ENCODE assay signal across 26 mouse cellular contexts in the genomic region with DNA sequence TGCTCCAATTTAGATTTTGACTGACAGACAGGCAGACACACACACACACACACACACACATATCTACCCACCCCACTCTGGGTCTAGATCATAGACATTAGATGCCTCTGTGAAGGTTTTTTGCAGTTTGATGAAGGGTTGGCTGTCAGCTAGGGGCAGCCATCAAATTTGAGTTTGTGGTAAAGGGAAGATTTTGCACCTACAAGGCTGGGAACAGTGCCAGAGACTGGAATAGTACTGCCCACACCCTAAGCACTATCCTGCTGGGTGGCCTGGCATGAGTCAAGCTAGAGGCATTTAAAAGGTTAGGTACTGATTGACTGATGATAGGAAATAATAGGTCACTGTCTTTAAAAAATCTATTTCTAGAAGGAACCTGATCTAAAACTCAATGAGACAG. TPM values are rescaled to one million over a fixed set of nuclear protein-coding genes. Genes with fewer than 3 reads are reported as not detected.
A peak's percentile ranks its signal among the peaks of the same experiment; 100 is the strongest.
DNase-seq lines count a peak whose midpoint lies in the region; ATAC-seq lines count a peak whose summit lies in the region.
"Had no signal": no experiment of that assay in that cellular context is flagged by ENCODE, and none has a peak within 500 bp of the region (broad histone marks: within the 10 kb centered on the region; RNA-seq: fewer than 3 reads in every experiment).

No protein-coding gene starts in this region.

- ATAC-seq in activated CD4-positive, CD25-positive, alpha-beta regulatory T cell, adult 4 months: no peak
- ATAC-seq: CD4-positive, CD25-positive, alpha-beta regulatory T cell, adult 4 months; liver, postnatal 0 days had no signal

- intact Hi-C loops in gastrocnemius, postnatal 14 days (cut with DNase I; ENCODE audit: low total_unique reads): no loop called here

- DNase-seq in adrenal gland, adult (ENCODE audit: inconsistent age in 2 of 2, low spot score in 1 of 2): peak; percentile 36 to 66
- no peak for DNase-seq in adrenal gland, adult 18-20 months (ENCODE audit: low spot score in 2 of 2)
- DNase-seq in gastrocnemius, adult 18-20 months (ENCODE audit: low spot score): peak; percentile 53
- no peak for DNase-seq in gastrocnemius, postnatal 14 days
- DNase-seq in NIH3T3 (ENCODE audit: low read depth): peak; percentile 58
- DNase-seq in cerebellum, adult 9-11 months: peak; percentile 47
- no peak for DNase-seq in kidney, adult 11 months
- DNase-seq: kidney, adult 18-20 months; layer of hippocampus, postnatal 36 days; liver, postnatal 0 days; lung, postnatal 10 days; midbrain, embryonic 14.5 days; spleen, adult 18-20 months; thymus, postnatal 36 days had no signal

RNA-seq across cellular contexts. Expression of a gene that starts 15.6 kb away (rescaled TPM):
- total RNA-seq in adrenal gland, adult 18-20 months (2021): 1 to 10 TPM in 1 of 2 experiments, not detected in 1; 1.9 TPM
- 1 to 10 TPM in 1 of 2 experiments, not detected in 1; 1.1 TPM for total RNA-seq in gastrocnemius, adult 18-20 months (2021)
- not detected for total RNA-seq in gastrocnemius, postnatal 14 days (2021)
- not detected for polyA plus RNA-seq in activated CD4-positive, CD25-positive, alpha-beta regulatory T cell, adult 4 months (2017; shearing (Covaris generic))
- total RNA-seq: ES-E14; gastrocnemius, postnatal 4 days; liver, adult 2 months had no signal
- polyA plus RNA-seq: forebrain, embryonic 10.5 days; frontal cortex, adult 2 months; heart, embryonic 16.5 days; hindbrain, embryonic 11.5 days; kidney, postnatal 0 days; liver, adult 2 months; liver, postnatal 0 days; midbrain, embryonic 14.5 days; neural tube, embryonic 13.5 days; stomach, embryonic 14.5 days had no signal

RNA-seq across cellular contexts. Expression of a gene that starts 15.8 kb away (rescaled TPM):
- 100 to 1,000 TPM; 118 to 146 TPM for total RNA-seq in adrenal gland, adult 18-20 months (2021)
- total RNA-seq in gastrocnemius, adult 18-20 months (2021): 10 to 100 TPM; 76.6 to 88.0 TPM
- total RNA-seq in gastrocnemius, postnatal 14 days (2021): 10 to 100 TPM; 57.4 to 64.5 TPM
- polyA plus RNA-seq in activated CD4-positive, CD25-positive, alpha-beta regulatory T cell, adult 4 months (2017; shearing (Covaris generic)): 100 to 1,000 TPM; 113 to 126 TPM

Comparison
In these comparisons a context has a peak if more than half of its experiments do, and no peak if none do; other contexts are left out.
1. DNase-seq: peak in adrenal gland, adult (2 of 2), gastrocnemius, adult 18-20 months (single experiment), NIH3T3 (single experiment) and cerebellum, adult 9-11 months (single experiment); none in adrenal gland, adult 18-20 months (0 of 2), gastrocnemius, postnatal 14 days (single experiment) and kidney, adult 11 months (single experiment).